Mouse (Mus musculus): ENCODE results near the gene Gm5724.

Gene Gm5724

GRCm38 (mm10) chr6:141773710-141774109, at the start of gene Gm5724:
Gene Gm5724, minus strand, starts transcription at chr6:141773810.
- no peak for DNase-seq

- no peak for DNase-seq
Observed at GRCm38 (mm10) chr6:141797837-141798236, 24.2 kb upstream of the Gm5724 start.

- DNase-seq: no peak
Observed at GRCm38 (mm10) chr6:141774476-141774875, 866 bp upstream of the Gm5724 start.

DNA sequence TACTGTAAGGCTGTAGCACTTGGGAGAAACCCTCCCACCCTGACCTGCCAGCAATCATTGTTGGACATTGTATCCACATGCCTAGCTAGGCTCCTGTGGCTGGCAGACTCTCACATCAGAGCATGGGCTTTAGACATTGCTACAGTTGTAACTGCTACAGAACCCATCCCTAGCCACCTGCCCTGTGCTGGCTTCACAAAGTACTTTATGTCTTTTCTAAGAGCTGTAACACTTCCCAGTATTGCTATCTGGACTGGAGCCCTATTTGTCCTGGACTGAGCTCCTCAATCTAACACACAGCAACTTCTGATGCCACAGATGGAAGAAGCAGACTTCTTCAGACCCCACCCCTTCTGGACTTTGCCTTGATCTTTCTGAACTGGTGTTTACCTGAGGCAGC, 82.4 kb downstream of the Gm5724 start:
- DNase-seq: no peak

GRCm38 (mm10) chr6:141687008-141687407, 86.6 kb downstream of the Gm5724 start:
- DNase-seq: no peak

Data from cerebellum, adult 11 months (tissue).